In genomic region chr13:101916876-101917275, GRCm38 (mm10) we compare ENCODE assay signal across 23 mouse cellular contexts.
DNase-seq lines count a peak whose midpoint lies in the region; ATAC-seq and TF ChIP-seq lines count a peak whose summit lies in the region.
"Had no signal": no experiment of that assay in that cellular context is flagged by ENCODE, and none has a peak within 500 bp of the region (broad histone marks: within the 10 kb centered on the region; RNA-seq: fewer than 3 reads in every experiment).

No protein-coding gene starts in this region.

- 41% methylated on average over 5 of the region's 5 CpGs for WGBS in intestine, postnatal 0 days
- 57% methylated on average over 5 of the region's 5 CpGs for WGBS in intestine, embryonic 15.5 days
- WGBS in thymus, adult 2 months, result 31% methylated on average over 5 of the region's 5 CpGs
- 46% methylated on average over 5 of the region's 5 CpGs for WGBS in limb, embryonic 14.5 days

- H3K4me2 ChIP-seq in intestine, postnatal 0 days (replicated peaks; ENCODE audit: low read depth), result no peak overlapping the region
- H3K4me2 ChIP-seq in intestine, embryonic 15.5 days (replicated peaks), result no peak overlapping the region
- H3K4me2 ChIP-seq in limb, embryonic 14.5 days (replicated peaks; ENCODE audit: low read depth, low read length, severe bottlenecking), result no peak overlapping the region
- H3K4me2 ChIP-seq: embryonic facial prominence, embryonic 13.5 days; forebrain, embryonic 12.5 days; forebrain, embryonic 15.5 days; heart, embryonic 11.5 days; hindbrain, embryonic 12.5 days; hindbrain, embryonic 15.5 days had no signal

- H3K27ac ChIP-seq in intestine, postnatal 0 days (ENCODE audit: low read depth, low read length), result no peak overlapping the region
- no peak overlapping the region for H3K27ac ChIP-seq in intestine, embryonic 15.5 days
- H3K27ac ChIP-seq in thymus, adult 2 months (ENCODE audit: control insufficient read depth, insufficient read depth, low read length), result no peak overlapping the region
- no peak overlapping the region for H3K27ac ChIP-seq in limb, embryonic 14.5 days (replicated peaks; ENCODE audit: low read depth, low read length)
- H3K27ac ChIP-seq: embryonic facial prominence, embryonic 10.5 days; embryonic facial prominence, embryonic 13.5 days; forebrain, embryonic 12.5 days; forebrain, embryonic 15.5 days; hindbrain, embryonic 12.5 days; hindbrain, embryonic 15.5 days had no signal

- TF ChIP-seq CTCF in intestine, postnatal 0 days (IDR thresholded peaks at IDR 0.05; ENCODE audit: low read depth), result no peak
- no peak for TF ChIP-seq CTCF in thymus, adult 2 months (IDR thresholded peaks at IDR 0.05; ENCODE audit: borderline replicate concordance, control insufficient read depth, extremely low read depth, insufficient read depth, low read length, poor library complexity)

- no peak for TF ChIP-seq POLR2A in thymus, adult 2 months (IDR thresholded peaks at IDR 0.05; ENCODE audit: control insufficient read depth, extremely low read depth, insufficient read depth, low read length, poor library complexity)
- TF ChIP-seq POLR2A in limb, embryonic 14.5 days (IDR thresholded peaks at IDR 0.05; ENCODE audit: borderline replicate concordance, extremely low read depth, insufficient read depth, insufficient read length), result no peak

- peaks cover 11% of the 10 kb centered on the region; the same call in 1 of the 2 replicates for H3K4me1 ChIP-seq in intestine, postnatal 0 days (replicated peaks; ENCODE audit: control insufficient read depth, insufficient read depth, low read length)
- peaks cover 19% of the 10 kb centered on the region for H3K4me1 ChIP-seq in intestine, embryonic 15.5 days (replicated peaks)
- H3K4me1 ChIP-seq in thymus, adult 2 months (replicated peaks; ENCODE audit: control insufficient read depth, insufficient read depth, low read length), result peaks cover 2% of the 10 kb centered on the region; the same call in 1 of the 2 replicates
- peaks cover 17% of the 10 kb centered on the region for H3K4me1 ChIP-seq in limb, embryonic 14.5 days (ENCODE audit: control insufficient read depth, insufficient read depth, low read length)
- H3K4me1 ChIP-seq: embryonic facial prominence, embryonic 10.5 days; hindbrain, embryonic 12.5 days had no signal

- H3K27me3 ChIP-seq in intestine, postnatal 0 days (replicated peaks; ENCODE audit: control insufficient read depth, insufficient read depth, low read length), result no peaks in the 10 kb centered on the region
- H3K27me3 ChIP-seq in intestine, embryonic 15.5 days (replicated peaks), result no peaks in the 10 kb centered on the region
- no peaks in the 10 kb centered on the region for H3K27me3 ChIP-seq in thymus, adult 2 months (ENCODE audit: control insufficient read depth, insufficient read depth, low read length)
- no peaks in the 10 kb centered on the region for H3K27me3 ChIP-seq in limb, embryonic 14.5 days (ENCODE audit: control insufficient read depth, insufficient read depth, low read length)
- H3K27me3 ChIP-seq: embryonic facial prominence, embryonic 13.5 days; forebrain, embryonic 12.5 days; forebrain, embryonic 15.5 days; hindbrain, embryonic 12.5 days; hindbrain, embryonic 15.5 days had no signal

- H3K9me3 ChIP-seq in intestine, postnatal 0 days (ENCODE audit: control insufficient read depth), result no peaks in the 10 kb centered on the region
- no peaks in the 10 kb centered on the region for H3K9me3 ChIP-seq in intestine, embryonic 15.5 days
- H3K9me3 ChIP-seq in limb, embryonic 14.5 days (ENCODE audit: control insufficient read depth, low read length), result no peaks in the 10 kb centered on the region
- H3K9me3 ChIP-seq: embryonic facial prominence, embryonic 10.5 days; embryonic facial prominence, embryonic 13.5 days; forebrain, embryonic 12.5 days; forebrain, embryonic 15.5 days; hindbrain, embryonic 12.5 days; hindbrain, embryonic 15.5 days had no signal

- no peaks in the 10 kb centered on the region for H3K36me3 ChIP-seq in intestine, postnatal 0 days (ENCODE audit: control insufficient read depth, insufficient read depth)
- H3K36me3 ChIP-seq in intestine, embryonic 15.5 days, result no peaks in the 10 kb centered on the region
- no peaks in the 10 kb centered on the region for H3K36me3 ChIP-seq in thymus, adult 2 months (ENCODE audit: control insufficient read depth, insufficient read depth, low read length)
- no peaks in the 10 kb centered on the region for H3K36me3 ChIP-seq in limb, embryonic 14.5 days (ENCODE audit: control insufficient read depth, insufficient read depth, low read length)
- H3K36me3 ChIP-seq: embryonic facial prominence, embryonic 10.5 days; embryonic facial prominence, embryonic 13.5 days; forebrain, embryonic 12.5 days; forebrain, embryonic 15.5 days; hindbrain, embryonic 12.5 days; hindbrain, embryonic 15.5 days had no signal

- no peak for ATAC-seq in CD4-positive, CD25-positive, alpha-beta regulatory T cell, adult 4 months
- ATAC-seq in intestine, postnatal 0 days, result peak; percentile 76
- no peak for ATAC-seq in intestine, embryonic 15.5 days
- ATAC-seq in limb, embryonic 14.5 days (ENCODE audit: low FRiP score, low read depth), result peak; percentile 34; the same call in 1 of the 2 replicates
- ATAC-seq: forebrain, embryonic 15.5 days had no signal

- H3K9ac ChIP-seq in intestine, postnatal 0 days (ENCODE audit: low read depth, low read length), result no peak overlapping the region
- H3K9ac ChIP-seq in intestine, embryonic 15.5 days, result no peak overlapping the region
- no peak overlapping the region for H3K9ac ChIP-seq in limb, embryonic 14.5 days (ENCODE audit: low read depth, low read length, severe bottlenecking)
- H3K9ac ChIP-seq: embryonic facial prominence, embryonic 13.5 days; forebrain, embryonic 12.5 days; forebrain, embryonic 15.5 days; hindbrain, embryonic 12.5 days; hindbrain, embryonic 15.5 days had no signal

- DNase-seq in CD4-positive, CD25-positive, alpha-beta regulatory T cell, adult 2 months (ENCODE audit: low read depth, low spot score), result peak; percentile 7
- DNase-seq in thymus, postnatal 0 days (ENCODE audit: low spot score), result peak; percentile 61
- DNase-seq in thymus, adult 2 months, result no peak
- no peak for DNase-seq in limb, embryonic 14.5 days (ENCODE audit: low spot score)
- DNase-seq in cerebellum, postnatal 25 days, result no peak
- DNase-seq: adrenal gland, adult 2 months; adrenal gland, postnatal 14 days; cerebellum, adult 11 months; cerebellum, adult 2 months; cerebellum, adult 9-11 months; cerebellum, postnatal 36 days; embryo, embryonic 11 days had no signal

- H3K4me3 ChIP-seq in intestine, postnatal 0 days (ENCODE audit: low read depth, low read length), result no peak overlapping the region
- no peak overlapping the region for H3K4me3 ChIP-seq in intestine, embryonic 15.5 days (replicated peaks)
- H3K4me3 ChIP-seq in thymus, adult 2 months (ENCODE audit: control insufficient read depth, insufficient read depth, low read length), result no peak overlapping the region
- no peak overlapping the region for H3K4me3 ChIP-seq in limb, embryonic 14.5 days (replicated peaks; ENCODE audit: low read length)
- H3K4me3 ChIP-seq: embryonic facial prominence, embryonic 10.5 days; embryonic facial prominence, embryonic 13.5 days; erythroblast, embryonic 14.5 days; forebrain, embryonic 12.5 days; forebrain, embryonic 15.5 days; hindbrain, embryonic 12.5 days; hindbrain, embryonic 15.5 days had no signal

Comparison
In these comparisons a context has a peak if more than half of its experiments do, and no peak if none do; other contexts are left out.
1. DNase-seq: peak in CD4-positive, CD25-positive, alpha-beta regulatory T cell, adult 2 months (single experiment) and thymus, postnatal 0 days (single experiment); none in thymus, adult 2 months (single experiment), limb, embryonic 14.5 days (single experiment) and cerebellum, postnatal 25 days (0 of 2).
2. ATAC-seq: peak in intestine, postnatal 0 days (single experiment) and limb, embryonic 14.5 days (single experiment); none in CD4-positive, CD25-positive, alpha-beta regulatory T cell, adult 4 months (single experiment) and intestine, embryonic 15.5 days (single experiment).